Mouse (Mus musculus) embryonic facial prominence, embryonic 15.5 days (tissue): ENCODE results near the gene Tmed6. TPM values are rescaled to one million over a fixed set of nuclear protein-coding genes. Genes with fewer than 3 reads are reported as not detected.

ENCODE experiments used
- ATAC-seq: fragments of 200-750 bp; cut with Nextera tagmentation; 2 replicates; pipeline ENCODE4 v1.8.0; 2017; ENCODE audit warnings: low read depth, moderate TSS enrichment; ENCODE audit not compliant: insufficient number of reproducible peaks, low FRiP score, low TSS enrichment
- H3K27ac ChIP-seq: fragments of 300-500 bp; sonication (generic); replicated peaks from 2 replicates; pipeline ENCODE4 v1.5.1; 2015; ENCODE audit warnings: mild to moderate bottlenecking, inconsistent platforms
- H3K27me3 ChIP-seq: fragments of 300-500 bp; sonication (generic); 2 replicates; pipeline ENCODE4 v1.6.1; 2015; ENCODE audit warnings: inconsistent platforms
- H3K36me3 ChIP-seq: fragments of 300-500 bp; sonication (generic); 2 replicates; pipeline ENCODE4 v1.6.1; 2015; ENCODE audit warnings: mild to moderate bottlenecking, inconsistent platforms
- H3K4me1 ChIP-seq: fragments of 300-500 bp; sonication (generic); 2 replicates; pipeline ENCODE4 v1.6.1; 2015; ENCODE audit warnings: inconsistent platforms
- H3K4me2 ChIP-seq: fragments of 300-500 bp; sonication (generic); replicated peaks from 2 replicates; pipeline ENCODE4 v1.6.1; 2015; ENCODE audit warnings: mild to moderate bottlenecking, inconsistent platforms
- H3K4me3 ChIP-seq: fragments of 300-500 bp; sonication (generic); replicated peaks from 2 replicates; pipeline ENCODE4 v1.5.1; 2015; ENCODE audit warnings: mild to moderate bottlenecking, inconsistent platforms
- H3K9ac ChIP-seq: fragments of 300-500 bp; sonication (generic); 2 replicates; pipeline ENCODE4 v1.6.1; 2015; ENCODE audit warnings: inconsistent platforms
- H3K9me3 ChIP-seq: fragments of 300-500 bp; sonication (generic); replicated peaks from 2 replicates; pipeline ENCODE4 v1.6.1; 2016; ENCODE audit warnings: inconsistent platforms
- WGBS: fragments of 180-500 bp; shearing (Covaris S2); methylation state at CpG from one replicate; pipeline ENCODE4 v1.1.7; 2015; 5-methylcytosine and 5-hydroxymethylcytosine counted together
- polyA plus RNA-seq: library from polyadenylated mRNA; unstranded; fragments of >200 nt; fragmentation: Nextera tagmentation; extraction: Ambion mirVana; gene quantifications from 2 replicates; pipeline ENCODE4 v1.2.1, GENCODE M21; 2015

Tmed6 gene
- polyA plus RNA-seq, 1 experiment from 2014 or later = not detected

DNA sequence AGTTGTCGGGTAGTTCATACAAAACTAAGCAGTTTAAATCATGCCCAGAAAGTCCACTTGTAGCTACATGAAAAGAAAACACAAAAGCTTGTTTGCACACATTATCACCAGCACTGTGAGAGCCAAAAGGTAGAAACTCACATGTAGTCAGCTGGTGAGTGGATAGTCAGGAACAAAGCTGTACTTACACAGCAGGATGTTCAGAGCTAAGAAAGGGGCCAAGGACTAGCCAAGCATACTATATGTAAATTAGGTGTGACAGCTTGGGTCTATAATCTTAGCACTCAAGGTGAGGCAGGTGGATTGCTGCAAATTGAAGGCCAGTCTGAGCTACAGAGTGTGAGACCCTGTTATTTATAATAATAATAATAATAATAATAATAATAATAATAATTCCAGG, 2.8 kb downstream of the Tmed6 start:
- WGBS = 84% methylated on average over 1 of the region's 1 CpGs

DNA sequence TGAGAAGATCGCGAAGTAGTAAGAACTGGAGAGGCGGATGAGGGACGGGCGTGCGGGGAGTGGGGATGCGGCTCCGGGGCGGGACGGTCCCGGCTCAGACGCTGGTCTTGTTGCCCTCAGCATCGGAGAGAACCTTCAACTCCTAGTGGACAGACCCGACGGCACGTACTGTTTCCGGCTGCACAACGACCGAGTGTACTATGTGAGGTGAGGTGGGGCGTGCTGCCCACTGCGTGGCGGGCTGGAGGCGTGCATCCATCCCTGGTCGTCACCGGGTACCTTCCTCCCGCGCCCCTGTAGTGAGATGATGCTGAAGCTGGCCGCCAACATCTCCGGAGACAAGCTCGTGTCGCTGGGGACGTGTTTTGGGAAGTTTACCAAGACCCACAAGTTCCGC, 8.5 kb downstream of the Tmed6 start:
- Histone ChIP-seq H3K4me1 (peaks cover 23% of the 10 kb centered on the region), H3K27ac (peak overlapping the region; percentile 40; the same call in 1 of the 2 replicates), H3K36me3 (peaks cover 49% of the 10 kb centered on the region), H3K9me3 (no peaks in the 10 kb centered on the region), H3K9ac (peak overlapping the region; percentile 57), H3K4me3 (peak overlapping the region; percentile 100), H3K27me3 (no peaks in the 10 kb centered on the region), H3K4me2 (peak overlapping the region; percentile 73)
- 3% methylated on average over 33 of the region's 33 CpGs for WGBS
- ATAC-seq = peak; percentile 11; the same call in 1 of the 2 replicates

More for the DNA sequence above, 2.8 kb downstream of the Tmed6 start:
- no peak overlapping the region for H3K27ac ChIP-seq
- no peak overlapping the region for H3K4me3 ChIP-seq
- peaks cover 21% of the 10 kb centered on the region; the same call in 1 of the 2 replicates for H3K36me3 ChIP-seq
- no peaks in the 10 kb centered on the region for H3K27me3 ChIP-seq
- peaks cover 7% of the 10 kb centered on the region for H3K4me1 ChIP-seq
- H3K9me3 ChIP-seq = no peaks in the 10 kb centered on the region
- H3K9ac ChIP-seq = no peak overlapping the region
- H3K4me2 ChIP-seq = no peak overlapping the region
- no peak for ATAC-seq

GRCm38 (mm10) chr8:107056076-107056972, 9.1 kb downstream of the Tmed6 start, which contains the start of the genes Cog8 and Nip7:
Gene Cog8 (minus strand): TSS chr8:107056689.
Gene Nip7 (plus strand): TSS chr8:107056877.
- H3K9ac ChIP-seq = peak within 1 kb of the TSS; percentile 91
- H3K27ac ChIP-seq = peak within 1 kb of the TSS; percentile 77
- H3K27me3 ChIP-seq = no peaks in the 10 kb centered on the region
- peaks cover 54% of the 10 kb centered on the region for H3K36me3 ChIP-seq
- ATAC-seq = peak; percentile 94
- under 1% methylated on average over 88 of the region's 88 CpGs for WGBS
- H3K4me1 ChIP-seq = peaks cover 23% of the 10 kb centered on the region
- no peaks in the 10 kb centered on the region for H3K9me3 ChIP-seq
- peak within 1 kb of the TSS; percentile 73 for H3K4me2 ChIP-seq
- peak within 1 kb of the TSS; percentile 100 for H3K4me3 ChIP-seq

- ATAC-seq = no peak
- H3K27me3 ChIP-seq = no peaks in the 10 kb centered on the region
- peaks cover 54% of the 10 kb centered on the region for H3K36me3 ChIP-seq
- peaks cover 30% of the 10 kb centered on the region for H3K4me1 ChIP-seq
- no peak overlapping the region for H3K4me2 ChIP-seq
- H3K4me3 ChIP-seq = no peak overlapping the region
- no peaks in the 10 kb centered on the region for H3K9me3 ChIP-seq
- WGBS = 97% methylated on average over 8 of the region's 8 CpGs
- H3K27ac ChIP-seq = no peak overlapping the region
- H3K9ac ChIP-seq = no peak overlapping the region
These were observed 13.4 kb downstream of the Tmed6 start for GRCm38 (mm10) chr8:107052046-107052445.

DNA sequence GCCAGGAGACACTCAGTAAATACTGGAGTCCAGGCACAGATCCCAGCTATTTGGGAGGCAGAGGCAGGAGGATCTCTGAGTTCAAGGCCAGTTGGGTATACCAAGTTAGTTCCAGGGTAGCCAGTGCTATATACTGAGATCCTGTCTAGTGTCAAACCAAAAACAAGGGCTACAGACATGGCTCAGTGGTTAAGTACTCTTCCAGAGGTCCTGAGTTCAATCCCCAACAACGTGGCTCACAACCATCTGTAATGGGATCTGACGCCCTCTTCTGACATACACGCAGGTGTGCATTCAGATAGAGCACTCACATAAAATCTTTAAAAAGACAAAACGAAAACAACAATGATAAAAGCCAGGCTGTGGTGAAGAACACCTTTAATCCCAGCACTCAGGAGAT, 16.0 kb downstream of the Tmed6 start:
- Histone ChIP-seq H3K9me3 (no peaks in the 10 kb centered on the region), H3K36me3 (peaks cover 77% of the 10 kb centered on the region), H3K27ac (peak overlapping the region; percentile 97), H3K27me3 (no peaks in the 10 kb centered on the region), H3K4me2 (peak overlapping the region; percentile 90), H3K4me1 (peaks cover 20% of the 10 kb centered on the region), H3K9ac (no peak overlapping the region), H3K4me3 (peak overlapping the region; percentile 81)
- 94% methylated on average over 4 of the region's 4 CpGs for WGBS
- ATAC-seq = no peak

DNA sequence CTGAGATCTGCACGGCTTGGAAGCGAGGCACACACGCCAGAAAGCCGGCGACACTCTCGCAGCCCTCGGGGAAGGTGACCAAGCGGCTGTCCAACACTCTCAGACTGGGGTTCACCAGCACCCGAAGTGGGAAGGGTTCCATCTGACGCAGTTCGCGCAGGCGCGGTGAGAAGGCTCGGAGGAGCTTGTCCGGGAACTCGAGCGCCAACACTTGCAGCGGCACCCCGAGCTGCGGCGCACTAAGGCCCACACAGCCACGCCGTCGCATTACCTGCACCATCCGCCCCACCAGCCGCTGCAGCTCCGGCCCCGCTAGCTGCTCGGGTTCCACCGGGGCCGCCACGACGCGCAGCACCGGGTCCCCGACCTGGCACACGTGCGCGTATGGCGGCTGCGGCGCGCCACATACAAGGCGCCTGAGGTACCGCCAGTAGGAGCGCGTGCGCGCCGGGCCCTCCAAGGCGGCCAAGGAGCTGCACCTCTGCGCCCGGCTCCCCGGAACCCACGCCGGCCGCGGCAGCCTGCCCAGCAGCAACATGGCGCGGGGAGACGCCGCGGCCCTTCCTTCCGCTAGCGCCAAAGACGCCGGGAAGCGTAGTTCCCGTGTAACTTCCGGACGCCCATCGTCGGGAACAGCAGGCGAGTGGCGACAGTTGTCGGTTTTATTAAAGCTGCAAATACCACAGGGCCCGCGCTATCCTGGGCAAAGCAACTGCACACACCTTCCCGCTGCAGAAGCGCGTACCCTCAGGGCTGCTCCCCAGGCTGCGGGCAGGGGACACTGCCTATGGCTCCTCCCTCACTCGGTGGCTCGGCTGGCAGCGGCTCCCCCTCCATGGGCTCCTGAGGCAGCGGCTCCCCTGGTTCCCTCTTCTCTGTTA, 17.1 kb downstream of the Tmed6 start, which contains the start of gene Pdf:
Gene Pdf (minus strand): TSS at position 554 of the 881 bp plus-strand sequence.
- peak within 1 kb of the TSS; percentile 73 for H3K9ac ChIP-seq
- under 1% methylated on average over 87 of the region's 87 CpGs for WGBS
- no peaks in the 10 kb centered on the region for H3K27me3 ChIP-seq
- peak; percentile 81 for ATAC-seq
- peaks cover 20% of the 10 kb centered on the region for H3K4me1 ChIP-seq
- H3K9me3 ChIP-seq = no peaks in the 10 kb centered on the region
- peak within 1 kb of the TSS; percentile 90 for H3K4me2 ChIP-seq
- H3K4me3 ChIP-seq = peak within 1 kb of the TSS; percentile 81
- H3K36me3 ChIP-seq = peaks cover 77% of the 10 kb centered on the region
- H3K27ac ChIP-seq = peak within 1 kb of the TSS; percentile 97

DNA sequence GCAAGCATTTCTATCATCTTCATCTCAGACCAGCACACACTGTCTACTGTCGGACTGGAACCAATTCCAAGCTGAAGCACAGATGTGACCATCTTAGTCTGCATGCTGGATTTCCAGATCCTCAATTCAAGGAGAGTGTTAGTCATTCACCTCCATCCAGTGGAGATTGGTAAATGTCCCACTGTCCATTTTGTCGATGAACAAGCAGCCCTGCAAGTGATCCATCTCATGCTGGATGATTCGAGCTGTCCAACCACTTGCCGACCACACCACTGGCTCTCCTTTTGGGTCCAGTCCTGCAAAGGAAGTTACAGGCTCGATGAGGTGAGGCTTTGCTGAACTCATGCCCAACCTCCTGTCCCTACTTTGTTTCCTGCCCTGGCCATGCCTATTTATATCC, 18.5 kb downstream of the Tmed6 start:
- H3K27ac ChIP-seq = no peak overlapping the region
- peak overlapping the region; percentile 90; the same call in 1 of the 2 replicates for H3K4me2 ChIP-seq
- no peaks in the 10 kb centered on the region for H3K9me3 ChIP-seq
- WGBS = 85% methylated on average over 5 of the region's 5 CpGs
- no peaks in the 10 kb centered on the region for H3K27me3 ChIP-seq
- H3K4me3 ChIP-seq = peak overlapping the region; percentile 81; the same call in 1 of the 2 replicates
- peaks cover 20% of the 10 kb centered on the region for H3K4me1 ChIP-seq
- peaks cover 77% of the 10 kb centered on the region for H3K36me3 ChIP-seq
- no peak overlapping the region for H3K9ac ChIP-seq
- no peak for ATAC-seq

DNA sequence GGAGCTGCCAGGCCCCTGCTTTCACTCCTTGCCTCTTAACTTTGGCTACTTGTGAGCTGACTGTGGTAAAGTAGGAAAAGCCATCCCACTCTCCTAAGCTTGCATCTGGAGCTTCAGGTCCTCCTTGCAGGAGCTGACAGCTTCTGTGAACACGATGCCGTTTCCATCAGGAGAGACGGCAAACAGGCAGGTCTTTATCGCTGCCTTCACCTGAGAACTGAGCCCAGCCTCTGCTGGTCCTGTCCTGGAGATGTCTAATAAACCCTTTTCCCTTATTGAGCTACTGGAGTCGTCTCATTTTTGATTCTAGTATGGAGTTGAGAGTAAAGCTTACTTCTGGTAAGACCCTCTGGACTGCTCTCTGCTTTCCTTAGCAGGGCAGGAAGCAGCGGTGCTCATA, 20.0 kb downstream of the Tmed6 start:
- H3K9me3 ChIP-seq = no peaks in the 10 kb centered on the region
- H3K4me1 ChIP-seq = peaks cover 20% of the 10 kb centered on the region
- H3K27me3 ChIP-seq = no peaks in the 10 kb centered on the region
- H3K4me2 ChIP-seq = no peak overlapping the region
- peaks cover 78% of the 10 kb centered on the region for H3K36me3 ChIP-seq
- H3K9ac ChIP-seq = peak overlapping the region; percentile 7; the same call in 1 of the 2 replicates
- no peak overlapping the region for H3K4me3 ChIP-seq
- H3K27ac ChIP-seq = no peak overlapping the region
- no peak for ATAC-seq
- 89% methylated on average over 6 of the region's 6 CpGs for WGBS

DNA sequence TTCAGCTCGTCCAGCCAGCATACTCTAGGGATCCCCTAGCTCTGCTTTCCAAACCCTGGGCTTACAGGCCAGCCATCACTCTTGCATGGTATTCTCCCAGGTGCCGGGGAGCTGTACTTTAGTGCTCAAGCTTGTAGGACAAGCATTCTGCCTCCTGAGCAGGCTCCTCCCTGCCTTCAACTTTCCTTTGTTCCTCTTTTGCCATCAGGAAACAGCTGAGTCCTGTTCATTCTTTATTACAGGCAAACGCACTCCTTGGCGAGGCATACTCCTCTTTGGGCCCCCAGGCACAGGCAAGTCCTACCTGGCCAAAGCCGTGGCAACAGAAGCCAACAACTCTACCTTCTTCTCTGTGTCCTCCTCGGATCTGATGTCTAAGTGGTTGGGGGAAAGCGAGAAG, 24.8 kb downstream of the Tmed6 start:
- peaks cover 82% of the 10 kb centered on the region for H3K36me3 ChIP-seq
- H3K9ac ChIP-seq = no peak overlapping the region
- no peak for ATAC-seq
- H3K27ac ChIP-seq = no peak overlapping the region
- WGBS = 77% methylated on average over 7 of the region's 7 CpGs
- H3K4me3 ChIP-seq = no peak overlapping the region
- no peaks in the 10 kb centered on the region for H3K27me3 ChIP-seq
- H3K9me3 ChIP-seq = no peaks in the 10 kb centered on the region
- no peak overlapping the region for H3K4me2 ChIP-seq
- H3K4me1 ChIP-seq = no peaks in the 10 kb centered on the region

- WGBS = 92% methylated on average over 8 of the region's 8 CpGs
These were observed 28.8 kb downstream of the Tmed6 start for GRCm38 (mm10) chr8:107036626-107037025.

GRCm38 (mm10) chr8:107035641-107036040, 29.8 kb downstream of the Tmed6 start:
- no peak for ATAC-seq
- Histone ChIP-seq H3K27me3 (no peaks in the 10 kb centered on the region), H3K4me2 (no peak overlapping the region), H3K9ac (no peak overlapping the region), H3K9me3 (no peaks in the 10 kb centered on the region), H3K36me3 (peaks cover 32% of the 10 kb centered on the region), H3K4me1 (peaks cover 18% of the 10 kb centered on the region), H3K4me3 (no peak overlapping the region), H3K27ac (no peak overlapping the region)
- WGBS = 93% methylated on average over 3 of the region's 3 CpGs

More at GRCm38 (mm10) chr8:107036626-107037025, 28.8 kb downstream of the Tmed6 start:
- no peak overlapping the region for H3K27ac ChIP-seq
- H3K9me3 ChIP-seq = no peaks in the 10 kb centered on the region
- H3K4me2 ChIP-seq = no peak overlapping the region
- H3K9ac ChIP-seq = no peak overlapping the region
- H3K4me1 ChIP-seq = peaks cover 18% of the 10 kb centered on the region
- no peak overlapping the region for H3K4me3 ChIP-seq
- H3K27me3 ChIP-seq = no peaks in the 10 kb centered on the region
- no peak for ATAC-seq
- H3K36me3 ChIP-seq = peaks cover 42% of the 10 kb centered on the region
